Mouse (Mus musculus): ENCODE results near the gene 3110009E18Rik. TPM values are rescaled to one million over a fixed set of nuclear protein-coding genes. Genes with fewer than 3 reads are reported as not detected.
A peak's percentile ranks its signal among the peaks of the same experiment; 100 is the strongest.

The 3110009E18Rik gene
- 22.9 and 26.6 TPM in 2 replicates for polyA plus RNA-seq (2015; fragmentation: Nextera tagmentation; extraction: Ambion mirVana)

- Histone ChIP-seq H3K4me1 (peaks cover 33% of the 10 kb centered on the region), H3K27ac (peak within 1 kb of the TSS; percentile 93), H3K36me3 (peaks cover 2% of the 10 kb centered on the region), H3K4me2 (peak within 1 kb of the TSS; percentile 77), H3K9me3 (no peaks in the 10 kb centered on the region), H3K4me3 (peak within 1 kb of the TSS; percentile 65), H3K27me3 (no peaks in the 10 kb centered on the region), H3K9ac (peak within 1 kb of the TSS; percentile 81)
- 2% methylated on average over 52 of the region's 52 CpGs for WGBS
- peak; percentile 94 for ATAC-seq (ENCODE audit: insufficient number of reproducible peaks, insufficient read depth, low FRiP score, low TSS enrichment, low read depth)
Measured at GRCm38 (mm10) chr1:120120969-120121811, at the start of gene 3110009E18Rik, which contains the start of gene Dbi. Gene 3110009E18Rik (plus strand): TSS chr1:120121187. Gene Dbi (minus strand): TSS chr1:120121078.

- Histone ChIP-seq H3K4me1 (peaks cover 19% of the 10 kb centered on the region), H3K27me3 (peaks cover 37% of the 10 kb centered on the region), H3K27ac (no peak overlapping the region), H3K9me3 (no peaks in the 10 kb centered on the region), H3K36me3 (no peaks in the 10 kb centered on the region), H3K4me3 (peak overlapping the region; percentile 43), H3K4me2 (peak overlapping the region; percentile 89), H3K9ac (peak overlapping the region; percentile 61)
- 6% methylated on average over 16 of the region's 16 CpGs for whole genome bisulfite sequencing
- no peak for ATAC-seq (ENCODE audit: insufficient number of reproducible peaks, insufficient read depth, low FRiP score, low TSS enrichment, low read depth)
Measured at GRCm38 (mm10) chr1:120072900-120073299, 48.1 kb upstream of the 3110009E18Rik start.

- peaks cover 37% of the 10 kb centered on the region for H3K27me3 ChIP-seq
- ATAC-seq (ENCODE audit: insufficient number of reproducible peaks, insufficient read depth, low FRiP score, low TSS enrichment, low read depth), result no peak
- H3K4me2 ChIP-seq, result peak within 1 kb of the TSS; percentile 89
- WGBS, result 2% methylated on average over 40 of the region's 40 CpGs
- H3K4me3 ChIP-seq, result peak within 1 kb of the TSS; percentile 43
- H3K9ac ChIP-seq, result peak within 1 kb of the TSS; percentile 61
- H3K27ac ChIP-seq, result no peak within 1 kb of the TSS
- no peaks in the 10 kb centered on the region for H3K36me3 ChIP-seq
- H3K9me3 ChIP-seq, result no peaks in the 10 kb centered on the region
- H3K4me1 ChIP-seq, result peaks cover 19% of the 10 kb centered on the region
Measured at GRCm38 (mm10) chr1:120073519-120074306, 47.3 kb upstream of the 3110009E18Rik start, which contains the start of gene Tmem37. Gene Tmem37 (minus strand): TSS chr1:120074074.

GRCm38 (mm10) chr1:120074307-120074702, 46.7 kb upstream of the 3110009E18Rik start:
- Histone ChIP-seq H3K9ac (no peak overlapping the region), H3K9me3 (no peaks in the 10 kb centered on the region), H3K4me2 (peak overlapping the region; percentile 89), H3K27me3 (peaks cover 37% of the 10 kb centered on the region), H3K4me1 (peaks cover 19% of the 10 kb centered on the region), H3K27ac (no peak overlapping the region), H3K4me3 (peak overlapping the region; percentile 43; the same call in 1 of the 2 replicates), H3K36me3 (no peaks in the 10 kb centered on the region)
- no peak for ATAC-seq (ENCODE audit: insufficient number of reproducible peaks, insufficient read depth, low FRiP score, low TSS enrichment, low read depth)
- WGBS, result 22% methylated on average over 4 of the region's 4 CpGs

GRCm38 (mm10) chr1:120074931-120075330, 46.1 kb upstream of the 3110009E18Rik start:
- H3K9me3 ChIP-seq, result no peaks in the 10 kb centered on the region
- H3K4me1 ChIP-seq, result peaks cover 19% of the 10 kb centered on the region
- H3K9ac ChIP-seq, result no peak overlapping the region
- peaks cover 37% of the 10 kb centered on the region for H3K27me3 ChIP-seq
- 86% methylated on average over 4 of the region's 4 CpGs for WGBS
- no peak overlapping the region for H3K27ac ChIP-seq
- no peaks in the 10 kb centered on the region for H3K36me3 ChIP-seq
- no peak for ATAC-seq (ENCODE audit: insufficient number of reproducible peaks, insufficient read depth, low FRiP score, low TSS enrichment, low read depth)
- no peak overlapping the region for H3K4me3 ChIP-seq
- H3K4me2 ChIP-seq, result no peak overlapping the region

- Histone ChIP-seq H3K27ac (no peak overlapping the region), H3K4me3 (no peak overlapping the region), H3K9ac (no peak overlapping the region), H3K9me3 (no peaks in the 10 kb centered on the region), H3K4me1 (peaks cover 19% of the 10 kb centered on the region), H3K27me3 (peaks cover 37% of the 10 kb centered on the region), H3K36me3 (no peaks in the 10 kb centered on the region), H3K4me2 (no peak overlapping the region)
- WGBS, result 75% methylated on average over 5 of the region's 5 CpGs
- ATAC-seq (ENCODE audit: insufficient number of reproducible peaks, insufficient read depth, low FRiP score, low TSS enrichment, low read depth), result no peak
Measured at GRCm38 (mm10) chr1:120075507-120075906, 45.5 kb upstream of the 3110009E18Rik start.

GRCm38 (mm10) chr1:120077746-120078410, 43.1 kb upstream of the 3110009E18Rik start:
- Histone ChIP-seq H3K36me3 (no peaks in the 10 kb centered on the region), H3K4me3 (no peak overlapping the region), H3K4me1 (peaks cover 19% of the 10 kb centered on the region), H3K27ac (no peak overlapping the region), H3K9me3 (no peaks in the 10 kb centered on the region), H3K4me2 (no peak overlapping the region), H3K27me3 (peaks cover 29% of the 10 kb centered on the region), H3K9ac (no peak overlapping the region)
- no peak for ATAC-seq (ENCODE audit: insufficient number of reproducible peaks, insufficient read depth, low FRiP score, low TSS enrichment, low read depth)
- 6% methylated on average over 9 of the region's 9 CpGs for WGBS

GRCm38 (mm10) chr1:120080632-120081031, 40.4 kb upstream of the 3110009E18Rik start:
- 97% methylated on average over 1 of the region's 1 CpGs for WGBS
- Histone ChIP-seq H3K27me3 (0 out of 2 replicates have a peak, but pooled peaks cover 2% of the 10 kb centered on the region), H3K4me1 (peaks cover 17% of the 10 kb centered on the region), H3K27ac (no peak overlapping the region), H3K9ac (no peak overlapping the region), H3K36me3 (no peaks in the 10 kb centered on the region), H3K4me3 (no peak overlapping the region), H3K9me3 (no peaks in the 10 kb centered on the region), H3K4me2 (no peak overlapping the region)
- no peak for ATAC-seq (ENCODE audit: insufficient number of reproducible peaks, insufficient read depth, low FRiP score, low TSS enrichment, low read depth)

GRCm38 (mm10) chr1:120082957-120083585, 37.9 kb upstream of the 3110009E18Rik start:
- Histone ChIP-seq H3K4me2 (no peak overlapping the region), H3K27ac (no peak overlapping the region), H3K4me1 (peaks cover 17% of the 10 kb centered on the region), H3K36me3 (no peaks in the 10 kb centered on the region), H3K4me3 (no peak overlapping the region), H3K27me3 (no peaks in the 10 kb centered on the region), H3K9me3 (no peaks in the 10 kb centered on the region), H3K9ac (no peak overlapping the region)
- no peak for ATAC-seq (ENCODE audit: insufficient number of reproducible peaks, insufficient read depth, low FRiP score, low TSS enrichment, low read depth)
- WGBS, result 22% methylated on average over 7 of the region's 7 CpGs

GRCm38 (mm10) chr1:120083921-120084517, 37.0 kb upstream of the 3110009E18Rik start:
- Histone ChIP-seq H3K4me1 (peaks cover 20% of the 10 kb centered on the region), H3K36me3 (no peaks in the 10 kb centered on the region), H3K4me2 (no peak overlapping the region), H3K27me3 (no peaks in the 10 kb centered on the region), H3K4me3 (no peak overlapping the region), H3K9ac (no peak overlapping the region), H3K9me3 (no peaks in the 10 kb centered on the region), H3K27ac (no peak overlapping the region)
- no peak for ATAC-seq (ENCODE audit: insufficient number of reproducible peaks, insufficient read depth, low FRiP score, low TSS enrichment, low read depth)
- WGBS, result 40% methylated on average over 5 of the region's 5 CpGs

All from embryonic facial prominence, embryonic 13.5 days (tissue).